9 mouse cellular contexts compared by ENCODE assay signal in the genomic region with DNA sequence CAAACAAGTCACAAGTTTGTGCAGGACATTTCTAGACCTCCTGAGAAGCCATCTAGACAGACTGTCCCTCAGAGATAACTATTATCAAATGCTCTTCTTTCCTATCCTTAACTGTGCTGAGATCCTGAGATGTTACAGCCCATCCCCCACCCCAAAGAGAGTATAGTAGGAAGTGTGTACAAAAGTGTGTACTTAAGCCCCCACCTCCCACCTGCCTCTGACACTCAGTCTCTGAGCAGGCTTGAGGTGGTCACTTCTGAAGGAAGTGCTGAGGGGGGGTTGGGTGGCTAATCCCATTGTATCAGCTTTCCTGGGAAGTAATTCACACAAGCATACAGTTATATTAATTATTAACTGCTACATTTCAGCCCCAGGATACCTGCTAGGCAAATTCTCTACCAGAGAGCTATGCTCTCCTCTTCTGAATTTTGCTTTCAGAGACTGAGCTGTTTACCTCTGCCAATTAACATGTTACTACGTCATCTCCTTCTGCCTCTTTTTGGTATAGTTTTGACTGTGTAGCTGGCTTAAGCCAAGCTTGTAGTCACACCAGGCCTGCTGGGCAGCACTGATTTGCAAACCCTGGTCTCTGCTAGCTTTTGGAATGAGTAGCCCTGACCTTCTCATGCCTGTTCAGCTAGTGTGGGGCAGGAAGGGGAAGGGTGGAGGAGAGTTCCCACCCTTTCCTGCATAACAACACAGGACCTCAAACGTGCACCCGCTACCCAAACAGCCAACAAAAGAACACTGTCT.
DNase-seq lines count a peak whose midpoint lies in the region; ATAC-seq and TF ChIP-seq lines count a peak whose summit lies in the region.
"Had no signal": no experiment of that assay in that cellular context is flagged by ENCODE, and none has a peak within 500 bp of the region (broad histone marks: within the 10 kb centered on the region; RNA-seq: fewer than 3 reads in every experiment).

No protein-coding gene starts in this region.

- 34% methylated on average over 3 of the region's 3 CpGs for WGBS in hindbrain, postnatal 0 days
- 42% methylated on average over 3 of the region's 3 CpGs for WGBS in hindbrain, embryonic 14.5 days
- WGBS in liver, postnatal 0 days (ENCODE audit: insufficient replicate concordance), result 20% methylated on average over 3 of the region's 3 CpGs

- TF ChIP-seq CTCF in hindbrain, postnatal 0 days (IDR thresholded peaks at IDR 0.05; ENCODE audit: low read depth), result no peak
- no peak for TF ChIP-seq CTCF in liver, postnatal 0 days (IDR thresholded peaks at IDR 0.05; ENCODE audit: low read depth)

- no peaks in the 10 kb centered on the region for H3K36me3 ChIP-seq in hindbrain, postnatal 0 days (ENCODE audit: insufficient read depth, low read length)
- no peaks in the 10 kb centered on the region for H3K36me3 ChIP-seq in hindbrain, embryonic 14.5 days (replicated peaks; ENCODE audit: control insufficient read depth, insufficient read depth)
- no peaks in the 10 kb centered on the region for H3K36me3 ChIP-seq in liver, postnatal 0 days (replicated peaks; ENCODE audit: insufficient read depth, low read length)

- no peak overlapping the region for H3K9ac ChIP-seq in hindbrain, postnatal 0 days (replicated peaks; ENCODE audit: low read length)
- H3K9ac ChIP-seq in hindbrain, embryonic 14.5 days, result no peak overlapping the region
- H3K9ac ChIP-seq in liver, postnatal 0 days (replicated peaks), result no peak overlapping the region

- no peaks in the 10 kb centered on the region for H3K9me3 ChIP-seq in hindbrain, postnatal 0 days (ENCODE audit: low read length)
- H3K9me3 ChIP-seq in hindbrain, embryonic 14.5 days (ENCODE audit: control insufficient read depth, low read length), result no peaks in the 10 kb centered on the region
- H3K9me3 ChIP-seq in liver, postnatal 0 days (ENCODE audit: low read length), result no peaks in the 10 kb centered on the region

- DNase-seq in hindbrain, postnatal 0 days (ENCODE audit: low spot score), result peak; percentile 9
- no peak for DNase-seq in hindbrain, embryonic 14.5 days (ENCODE audit: low spot score)
- peak; percentile 51 for DNase-seq in adrenal gland, postnatal 14 days
- peak; percentile 45 to 57 for DNase-seq in heart, postnatal 36 days
- no peak for DNase-seq in liver, postnatal 0 days
- peak; percentile 26 to 49 for DNase-seq in thymus, adult 18-20 months
- no peak for DNase-seq in embryo, embryonic 10 days (ENCODE audit: low spot score)

- ATAC-seq in hindbrain, postnatal 0 days, result no peak
- no peak for ATAC-seq in hindbrain, embryonic 14.5 days (ENCODE audit: low FRiP score)
- ATAC-seq in liver, postnatal 0 days, result 0 out of 2 replicates have a peak, but pooled peaks have one; percentile 27
- no peak for ATAC-seq in erythroblast, adult 5-6 weeks (replicated peaks; ENCODE audit: low FRiP score, poor library complexity, severe bottlenecking)

- no peaks in the 10 kb centered on the region for H3K27me3 ChIP-seq in hindbrain, postnatal 0 days (ENCODE audit: insufficient read depth, low read length)
- H3K27me3 ChIP-seq in hindbrain, embryonic 14.5 days (ENCODE audit: control insufficient read depth, insufficient read depth, low read length), result no peaks in the 10 kb centered on the region
- H3K27me3 ChIP-seq in liver, postnatal 0 days (ENCODE audit: insufficient read depth, low read length), result no peaks in the 10 kb centered on the region

- intact Hi-C loops in heart, postnatal 36 days (cut with DNase I), result loop anchor here (5.0 kb wide), 3 partner anchors 143 to 523 kb away; no protein-coding TSS in a partner anchor

- H3K4me3 ChIP-seq in hindbrain, postnatal 0 days (ENCODE audit: low read length), result no peak overlapping the region
- H3K4me3 ChIP-seq in hindbrain, embryonic 14.5 days (replicated peaks; ENCODE audit: low read length), result no peak overlapping the region
- H3K4me3 ChIP-seq in liver, postnatal 0 days (ENCODE audit: low read depth, low read length), result no peak overlapping the region

- peaks cover 7% of the 10 kb centered on the region for H3K4me1 ChIP-seq in hindbrain, postnatal 0 days (ENCODE audit: insufficient read depth, low read length)
- H3K4me1 ChIP-seq in hindbrain, embryonic 14.5 days (replicated peaks; ENCODE audit: control insufficient read depth, insufficient read depth, low read length), result 0 out of 2 replicates have a peak, but pooled peaks cover 4% of the 10 kb centered on the region
- H3K4me1 ChIP-seq in liver, postnatal 0 days (ENCODE audit: insufficient read depth), result peaks cover 12% of the 10 kb centered on the region

- H3K4me2 ChIP-seq in hindbrain, postnatal 0 days (ENCODE audit: low read depth, low read length), result no peak overlapping the region
- no peak overlapping the region for H3K4me2 ChIP-seq in hindbrain, embryonic 14.5 days (replicated peaks)
- H3K4me2 ChIP-seq in liver, postnatal 0 days (ENCODE audit: low read depth, low read length), result peak overlapping the region; percentile 1; the same call in 1 of the 2 replicates

- H3K27ac ChIP-seq in hindbrain, postnatal 0 days, result no peak overlapping the region
- no peak overlapping the region for H3K27ac ChIP-seq in hindbrain, embryonic 14.5 days
- 0 out of 2 replicates have a peak overlapping the region, but pooled peaks have one; percentile 34 for H3K27ac ChIP-seq in liver, postnatal 0 days (ENCODE audit: low read depth)
- H3K27ac ChIP-seq: macrophage had no signal

- no peak for TF ChIP-seq EP300 in liver, postnatal 0 days (IDR thresholded peaks at IDR 0.05; ENCODE audit: low read depth)

Comparison
In these comparisons a context has a peak if more than half of its experiments do, and no peak if none do; other contexts are left out.
1. DNase-seq: peak in hindbrain, postnatal 0 days (single experiment), adrenal gland, postnatal 14 days (single experiment), heart, postnatal 36 days (2 of 2) and thymus, adult 18-20 months (2 of 2); none in hindbrain, embryonic 14.5 days (single experiment), liver, postnatal 0 days (single experiment) and embryo, embryonic 10 days (single experiment).